Mouse (Mus musculus) right cerebral cortex, postnatal 36 days (tissue): Measurements from ENCODE around the gene Olfr1301.

Experiments
- DNase-seq, 2 experiments: peaks; one replicate each; pipeline ENCODE4 v3.0.0; 2022; ENCODE audit warnings: low spot score in 2 of 2, mixed read lengths in 1 of 2

The Olfr1301 gene

DNA sequence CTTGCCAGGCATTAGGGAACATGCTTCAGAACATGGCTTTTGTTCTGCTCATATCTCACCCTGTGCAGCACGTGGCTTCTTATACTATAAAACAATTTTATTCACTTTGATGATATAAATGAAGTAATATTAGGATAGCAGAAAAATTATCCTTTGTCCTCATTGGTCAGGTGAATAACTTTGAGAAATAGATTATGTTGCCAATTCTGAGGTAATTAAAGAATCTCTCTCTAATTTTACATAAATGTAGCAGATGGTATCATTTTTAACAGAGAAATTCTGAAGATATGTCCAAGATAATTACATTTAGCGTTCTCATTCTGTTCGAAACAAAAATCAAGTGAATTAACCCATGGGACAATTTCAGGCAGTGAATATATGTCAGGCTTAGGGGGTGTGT is at the start of gene Olfr1301:
TSS of gene Olfr1301 (plus strand) at position 301 of the 400 bp plus-strand sequence.
- DNase-seq, result no peak

DNA sequence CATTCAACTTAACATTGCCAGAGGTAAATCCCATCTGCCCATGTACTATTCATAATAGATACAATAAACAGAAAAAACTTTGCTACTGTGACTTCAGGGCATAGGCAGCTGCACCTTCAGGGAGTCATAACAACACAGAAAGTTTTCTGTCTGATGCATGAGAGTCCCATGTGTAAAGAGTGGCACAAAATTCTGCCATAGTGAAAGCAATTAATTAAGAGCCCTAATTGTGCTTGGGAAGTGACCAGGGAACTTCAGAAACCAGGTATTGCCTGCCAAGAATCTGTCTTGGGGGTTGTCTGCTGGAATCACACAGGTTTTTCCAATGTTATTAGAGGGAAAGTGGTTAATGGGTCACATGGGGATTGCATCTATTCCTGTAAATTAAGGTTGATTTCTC is 24.1 kb upstream of the Olfr1301 start:
- DNase-seq, result no peak

DNA sequence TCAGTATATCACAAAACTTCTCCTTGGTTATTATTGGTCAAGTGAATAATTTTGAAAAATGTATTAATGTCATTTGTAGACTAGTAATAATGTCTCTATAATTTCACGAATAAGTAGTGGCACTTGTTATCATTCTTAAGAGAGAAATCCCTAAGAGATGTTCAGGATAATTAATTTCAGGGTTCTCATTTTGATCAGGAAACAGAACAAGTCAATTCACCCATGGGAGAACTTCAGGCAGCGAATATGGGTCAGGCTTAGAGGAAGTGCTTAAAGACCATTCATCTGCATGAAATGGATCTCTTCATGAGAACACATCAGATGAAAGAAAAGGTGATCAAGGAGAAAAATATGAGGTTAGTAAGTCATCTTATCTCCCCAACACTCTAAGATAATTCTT is 26.3 kb downstream of the Olfr1301 start, which contains the start of gene Olfr1302:
TSS of gene Olfr1302 (plus strand) at position 301 of the 400 bp plus-strand sequence.
- DNase-seq, result no peak
